Mouse (Mus musculus): ENCODE measurements at regions not wholly inside any gene's neighbourhood (a gene's known extent, or its start where the extent isn't known, plus 50 kb on each side); places are given as distances from the start of the nearest gene placed in this dataset.

DNA sequence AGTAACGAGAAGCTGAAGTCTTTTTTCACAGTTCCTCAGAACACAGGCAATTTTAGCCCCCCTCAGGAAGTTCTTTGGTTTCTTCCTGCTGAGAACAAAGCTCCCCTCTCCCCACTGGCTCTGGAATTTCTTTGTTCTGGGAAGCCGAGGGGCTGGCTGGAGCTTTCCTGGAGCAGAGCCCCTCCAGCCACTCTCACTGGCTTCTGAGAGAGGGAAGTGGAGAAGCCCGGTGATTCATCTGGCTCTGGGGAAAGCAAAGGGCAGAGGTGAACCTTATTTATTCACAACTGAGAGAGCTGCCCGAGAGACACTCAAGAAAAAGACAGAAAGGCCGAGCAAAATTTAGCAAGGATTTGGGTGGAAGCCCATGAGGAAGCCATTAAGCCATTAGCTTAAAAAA lies 63.9 kb downstream of the Ddx3x start:
- Histone ChIP-seq H3K4me3 (ENCODE audit: control insufficient read depth, low read depth, low read length) (no peak overlapping the region), H3K4me1 (ENCODE audit: control insufficient read depth, insufficient read depth, low read length) (peaks cover 12% of the 10 kb centered on the region), H3K27ac (ENCODE audit: control insufficient read depth, insufficient read depth, low read depth, low read length) (no peak overlapping the region), H3K27me3 (ENCODE audit: control insufficient read depth, insufficient read depth, low read length) (no peaks in the 10 kb centered on the region), H3K36me3 (ENCODE audit: control insufficient read depth, insufficient read depth, low read length) (no peaks in the 10 kb centered on the region)
- no peak for TF ChIP-seq CTCF (IDR thresholded peaks at IDR 0.05; ENCODE audit: control insufficient read depth, insufficient read depth, insufficient replicate concordance, low read depth, low read length)
- TF ChIP-seq POLR2A (IDR thresholded peaks at IDR 0.05; ENCODE audit: control insufficient read depth, low read depth, low read length): no peak

DNA sequence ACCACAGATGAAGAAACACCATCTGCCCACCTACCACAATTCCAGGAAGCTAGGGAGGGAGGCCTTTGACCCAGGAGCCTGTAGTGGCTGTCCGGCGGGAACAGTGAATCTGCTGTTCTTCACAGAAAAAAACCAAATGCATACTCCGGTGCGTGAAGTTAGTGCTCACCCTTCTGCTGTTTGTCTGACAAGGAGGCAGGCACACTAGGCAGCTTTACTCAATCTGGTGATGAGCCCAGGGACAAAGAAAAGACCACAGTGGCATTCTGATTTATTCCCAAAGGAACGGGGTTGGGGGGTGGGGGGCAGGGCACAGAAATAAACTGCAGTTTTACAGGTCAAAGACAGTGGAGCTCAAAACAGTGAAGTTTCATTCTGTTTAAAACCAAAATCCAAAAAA lies 64.4 kb downstream of the Ddx3x start:
- Histone ChIP-seq H3K4me3 (ENCODE audit: control insufficient read depth, low read depth, low read length) (no peak overlapping the region), H3K27me3 (ENCODE audit: control insufficient read depth, insufficient read depth, low read length) (no peaks in the 10 kb centered on the region), H3K4me1 (ENCODE audit: control insufficient read depth, insufficient read depth, low read length) (peaks cover 12% of the 10 kb centered on the region), H3K27ac (ENCODE audit: control insufficient read depth, insufficient read depth, low read depth, low read length) (peak overlapping the region; percentile 42; the same call in 1 of the 2 replicates), H3K36me3 (ENCODE audit: control insufficient read depth, insufficient read depth, low read length) (no peaks in the 10 kb centered on the region)
- TF ChIP-seq CTCF (IDR thresholded peaks at IDR 0.05; ENCODE audit: control insufficient read depth, insufficient read depth, insufficient replicate concordance, low read depth, low read length) (no peak), POLR2A (IDR thresholded peaks at IDR 0.05; ENCODE audit: control insufficient read depth, low read depth, low read length) (no peak)

DNA sequence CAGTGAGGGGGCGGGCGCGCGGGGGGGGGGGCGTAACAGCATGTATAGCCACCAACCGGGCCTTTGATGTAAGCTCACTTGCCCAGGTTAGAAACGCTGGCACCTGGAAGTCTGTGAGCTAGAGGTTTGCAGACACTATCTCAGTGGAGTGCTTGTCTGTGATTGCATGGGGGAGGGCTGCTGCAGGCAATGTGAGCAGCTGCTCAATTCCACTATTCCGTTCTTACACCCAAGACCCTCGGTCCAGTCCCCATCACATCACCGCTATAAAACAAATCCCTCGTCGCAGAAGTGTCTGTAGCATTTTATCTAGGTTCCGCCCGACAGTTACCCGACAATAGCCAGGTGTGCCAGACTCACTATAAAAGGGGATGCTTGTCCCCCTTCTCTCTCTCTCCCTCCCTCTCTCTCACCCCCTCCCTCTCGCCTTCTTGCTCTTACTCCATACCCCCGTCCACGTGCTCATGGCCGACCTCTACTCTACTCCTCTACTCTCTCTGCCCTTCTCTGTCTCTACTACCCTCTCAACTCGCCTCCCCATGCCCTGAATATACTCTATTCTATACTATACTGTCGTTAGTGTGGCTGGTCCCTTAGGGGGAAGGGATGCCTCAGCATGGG lies 65.4 kb downstream of the Ddx3x start:
- peaks cover 12% of the 10 kb centered on the region for H3K4me1 ChIP-seq (ENCODE audit: control insufficient read depth, insufficient read depth, low read length)
- peak overlapping the region; percentile 78 for H3K4me3 ChIP-seq (ENCODE audit: control insufficient read depth, low read depth, low read length)
- no peaks in the 10 kb centered on the region for H3K27me3 ChIP-seq (ENCODE audit: control insufficient read depth, insufficient read depth, low read length)
- no peaks in the 10 kb centered on the region for H3K36me3 ChIP-seq (ENCODE audit: control insufficient read depth, insufficient read depth, low read length)
- H3K27ac ChIP-seq (ENCODE audit: control insufficient read depth, insufficient read depth, low read depth, low read length): peak overlapping the region; percentile 65
- no peak for TF ChIP-seq CTCF (IDR thresholded peaks at IDR 0.05; ENCODE audit: control insufficient read depth, insufficient read depth, insufficient replicate concordance, low read depth, low read length)
- no peak for TF ChIP-seq POLR2A (IDR thresholded peaks at IDR 0.05; ENCODE audit: control insufficient read depth, low read depth, low read length)

GRCm38 (mm10) chrX:13346696-13347026 lies 65.9 kb downstream of the Ddx3x start:
- H3K27me3 ChIP-seq (ENCODE audit: control insufficient read depth, insufficient read depth, low read length): no peaks in the 10 kb centered on the region
- H3K4me1 ChIP-seq (ENCODE audit: control insufficient read depth, insufficient read depth, low read length): peaks cover 12% of the 10 kb centered on the region

DNA sequence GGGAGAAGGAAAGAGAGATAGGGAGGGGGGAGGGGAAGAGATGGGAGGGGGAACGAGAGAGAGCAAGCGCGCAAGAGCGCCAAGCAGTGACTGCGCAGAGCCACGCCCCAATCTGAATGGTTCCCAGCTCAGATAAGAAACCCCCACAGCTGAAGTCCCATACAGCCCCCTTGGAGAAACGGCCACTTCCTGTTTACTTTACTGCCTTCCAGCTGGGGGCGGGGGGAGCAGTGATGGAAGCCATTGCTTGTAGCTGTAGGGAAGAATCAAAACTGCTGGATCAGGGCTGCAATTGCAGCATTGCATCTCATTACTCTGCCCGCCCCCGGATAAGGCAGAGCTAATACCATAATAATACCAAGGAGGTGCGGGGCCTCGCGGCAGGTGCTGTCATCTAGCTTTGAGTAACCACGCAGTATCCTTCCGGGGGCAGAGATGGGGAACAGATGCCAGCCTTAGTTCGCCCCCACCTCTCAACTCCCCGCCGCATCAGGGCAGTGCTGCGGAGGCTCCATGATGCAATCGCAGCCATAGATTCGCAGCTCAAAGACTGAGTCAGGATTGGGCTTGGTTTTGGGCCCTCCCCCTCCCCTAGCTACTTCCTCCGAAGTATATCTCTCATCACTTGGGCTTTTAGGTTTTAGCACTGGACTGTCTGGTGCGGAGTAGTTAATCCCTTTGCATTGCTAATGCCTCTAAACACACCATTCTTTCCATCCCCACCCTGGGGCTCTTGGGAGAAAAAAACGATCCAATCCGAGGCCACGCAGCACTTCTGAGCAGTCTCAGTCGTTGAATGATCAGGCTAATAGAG lies 66.5 kb downstream of the Ddx3x start:
- no peaks in the 10 kb centered on the region for H3K36me3 ChIP-seq (ENCODE audit: control insufficient read depth, insufficient read depth, low read length)
- no peak for TF ChIP-seq CTCF (IDR thresholded peaks at IDR 0.05; ENCODE audit: control insufficient read depth, insufficient read depth, insufficient replicate concordance, low read depth, low read length)
- no peak for TF ChIP-seq POLR2A (IDR thresholded peaks at IDR 0.05; ENCODE audit: control insufficient read depth, low read depth, low read length)
- peak overlapping the region; percentile 87 for H3K27ac ChIP-seq (ENCODE audit: control insufficient read depth, insufficient read depth, low read depth, low read length)
- H3K4me1 ChIP-seq (ENCODE audit: control insufficient read depth, insufficient read depth, low read length): peaks cover 12% of the 10 kb centered on the region
- no peaks in the 10 kb centered on the region for H3K27me3 ChIP-seq (ENCODE audit: control insufficient read depth, insufficient read depth, low read length)
- H3K4me3 ChIP-seq (ENCODE audit: control insufficient read depth, low read depth, low read length): peak overlapping the region; percentile 78

More at GRCm38 (mm10) chrX:13346696-13347026, 65.9 kb downstream of the Ddx3x start:
- Histone ChIP-seq H3K4me3 (ENCODE audit: control insufficient read depth, low read depth, low read length) (peak overlapping the region; percentile 78), H3K27ac (ENCODE audit: control insufficient read depth, insufficient read depth, low read depth, low read length) (peak overlapping the region; percentile 61), H3K36me3 (ENCODE audit: control insufficient read depth, insufficient read depth, low read length) (no peaks in the 10 kb centered on the region)
- TF ChIP-seq POLR2A (IDR thresholded peaks at IDR 0.05; ENCODE audit: control insufficient read depth, low read depth, low read length): no peak
- TF ChIP-seq CTCF (IDR thresholded peaks at IDR 0.05; ENCODE audit: control insufficient read depth, insufficient read depth, insufficient replicate concordance, low read depth, low read length): no peak

GRCm38 (mm10) chrX:13348415-13348814 lies 67.6 kb downstream of the Ddx3x start:
- no peak overlapping the region for H3K27ac ChIP-seq (ENCODE audit: control insufficient read depth, insufficient read depth, low read depth, low read length)
- TF ChIP-seq POLR2A (IDR thresholded peaks at IDR 0.05; ENCODE audit: control insufficient read depth, low read depth, low read length) (no peak), CTCF (IDR thresholded peaks at IDR 0.05; ENCODE audit: control insufficient read depth, insufficient read depth, insufficient replicate concordance, low read depth, low read length) (no peak)
- H3K4me3 ChIP-seq (ENCODE audit: control insufficient read depth, low read depth, low read length): no peak overlapping the region
- H3K27me3 ChIP-seq (ENCODE audit: control insufficient read depth, insufficient read depth, low read length): no peaks in the 10 kb centered on the region
- no peaks in the 10 kb centered on the region for H3K36me3 ChIP-seq (ENCODE audit: control insufficient read depth, insufficient read depth, low read length)
- H3K4me1 ChIP-seq (ENCODE audit: control insufficient read depth, insufficient read depth, low read length): peaks cover 12% of the 10 kb centered on the region

- H3K4me3 ChIP-seq (ENCODE audit: control insufficient read depth, low read depth, low read length): no peak overlapping the region
- TF ChIP-seq POLR2A (IDR thresholded peaks at IDR 0.05; ENCODE audit: control insufficient read depth, low read depth, low read length) (no peak), CTCF (IDR thresholded peaks at IDR 0.05; ENCODE audit: control insufficient read depth, insufficient read depth, insufficient replicate concordance, low read depth, low read length) (no peak)
- no peaks in the 10 kb centered on the region for H3K27me3 ChIP-seq (ENCODE audit: control insufficient read depth, insufficient read depth, low read length)
- H3K27ac ChIP-seq (ENCODE audit: control insufficient read depth, insufficient read depth, low read depth, low read length): no peak overlapping the region
- H3K36me3 ChIP-seq (ENCODE audit: control insufficient read depth, insufficient read depth, low read length): no peaks in the 10 kb centered on the region
- H3K4me1 ChIP-seq (ENCODE audit: control insufficient read depth, insufficient read depth, low read length): peaks cover 9% of the 10 kb centered on the region
Observed at GRCm38 (mm10) chrX:13350461-13350860, 69.7 kb downstream of the Ddx3x start.
